Mouse (Mus musculus): ENCODE data around the gene Nkx1-2. TPM values are rescaled to one million over a fixed set of nuclear protein-coding genes. Genes with fewer than 3 reads are reported as not detected.
A peak's percentile ranks its signal among the peaks of the same experiment; 100 is the strongest.

Nkx1-2 gene
- total and polyA plus RNA-seq, 2 experiments from 2014 or later: 0.08 TPM; not detected in 1

GRCm38 (mm10) chr7:132605689-132606088 lies 6.3 kb upstream of the Nkx1-2 start:
- H3K9me3 ChIP-seq (ENCODE audit: low read length): no peaks in the 10 kb centered on the region
- no peaks in the 10 kb centered on the region for H3K36me3 ChIP-seq (ENCODE audit: insufficient read depth, low read length)
- H3K4me2 ChIP-seq (ENCODE audit: low read depth, low read length): no peak overlapping the region
- H3K4me3 ChIP-seq (ENCODE audit: low read length): no peak overlapping the region
- no peak overlapping the region for H3K27ac ChIP-seq
- ATAC-seq (no peak), DNase-seq (ENCODE audit: low spot score) (no peak)
- H3K4me1 ChIP-seq (ENCODE audit: insufficient read depth, low read length): no peaks in the 10 kb centered on the region
- H3K27me3 ChIP-seq (ENCODE audit: insufficient read depth, low read length): peaks cover 12% of the 10 kb centered on the region; the same call in 1 of the 2 replicates
- H3K9ac ChIP-seq (replicated peaks; ENCODE audit: low read length): no peak overlapping the region
- TF ChIP-seq CTCF (IDR thresholded peaks at IDR 0.05; ENCODE audit: low read depth): no peak
- WGBS: 57% methylated on average over 5 of the region's 5 CpGs

DNA sequence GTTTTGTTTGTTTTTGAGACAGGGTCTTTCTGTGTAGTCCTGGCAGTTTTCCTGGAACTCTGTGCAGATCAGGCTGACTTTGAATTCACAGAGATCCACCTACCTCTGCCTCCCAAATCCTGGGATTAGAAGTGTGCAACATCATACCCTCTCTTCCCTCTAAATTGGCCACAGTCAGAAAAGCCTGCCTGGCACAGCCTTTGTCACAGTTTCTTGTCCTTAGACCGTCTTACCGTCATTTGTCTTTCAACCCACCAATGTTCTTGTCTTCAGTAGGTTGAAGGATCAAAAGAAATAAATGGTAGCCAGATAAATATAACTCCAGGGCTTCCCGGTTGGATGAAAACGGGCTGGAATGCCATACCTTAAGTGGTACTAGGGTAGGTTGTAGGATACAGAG lies 5.3 kb upstream of the Nkx1-2 start:
- H3K27ac ChIP-seq: no peak overlapping the region
- 0 out of 2 replicates have a peak, but pooled peaks cover 4% of the 10 kb centered on the region for H3K4me1 ChIP-seq (ENCODE audit: insufficient read depth, low read length)
- DNase-seq (ENCODE audit: low spot score) (no peak), ATAC-seq (no peak)
- H3K27me3 ChIP-seq (ENCODE audit: insufficient read depth, low read length): peaks cover 18% of the 10 kb centered on the region; the same call in 1 of the 2 replicates
- H3K4me2 ChIP-seq (ENCODE audit: low read depth, low read length): no peak overlapping the region
- 73% methylated on average over 4 of the region's 4 CpGs for WGBS
- no peak for TF ChIP-seq CTCF (IDR thresholded peaks at IDR 0.05; ENCODE audit: low read depth)
- no peak overlapping the region for H3K9ac ChIP-seq (replicated peaks; ENCODE audit: low read length)
- no peaks in the 10 kb centered on the region for H3K9me3 ChIP-seq (ENCODE audit: low read length)
- no peak overlapping the region for H3K4me3 ChIP-seq (ENCODE audit: low read length)
- H3K36me3 ChIP-seq (ENCODE audit: insufficient read depth, low read length): no peaks in the 10 kb centered on the region

DNA sequence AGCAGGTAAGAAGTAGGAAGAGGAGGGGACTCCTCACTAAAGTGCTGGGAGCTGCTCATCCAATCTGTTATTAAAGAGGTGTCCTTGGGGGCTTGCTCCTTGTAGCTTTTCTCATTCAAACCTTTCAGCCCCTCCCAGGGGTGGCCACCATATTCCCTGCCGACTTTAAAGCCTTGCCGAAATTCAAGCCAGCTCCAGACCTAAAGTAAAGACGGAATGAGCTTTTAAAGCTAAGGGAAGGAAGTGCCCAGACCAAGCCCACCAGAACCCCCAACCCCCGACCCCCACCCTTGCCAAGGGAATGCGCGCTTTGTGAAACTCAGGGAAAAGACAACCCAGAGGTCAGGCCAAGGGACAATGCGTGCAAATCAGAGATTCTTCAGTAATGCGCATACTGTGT lies 1.5 kb upstream of the Nkx1-2 start:
- H3K27ac ChIP-seq: no peak overlapping the region
- H3K9ac ChIP-seq (replicated peaks; ENCODE audit: low read length): no peak overlapping the region
- H3K4me3 ChIP-seq (ENCODE audit: low read length): no peak overlapping the region
- no peak for DNase-seq (ENCODE audit: low spot score)
- H3K4me1 ChIP-seq (ENCODE audit: insufficient read depth, low read length): peaks cover 17% of the 10 kb centered on the region; the same call in 1 of the 2 replicates
- no peak for ATAC-seq
- peaks cover 53% of the 10 kb centered on the region for H3K27me3 ChIP-seq (ENCODE audit: insufficient read depth, low read length)
- no peak for TF ChIP-seq CTCF (IDR thresholded peaks at IDR 0.05; ENCODE audit: low read depth)
- no peaks in the 10 kb centered on the region for H3K9me3 ChIP-seq (ENCODE audit: low read length)
- H3K4me2 ChIP-seq (ENCODE audit: low read depth, low read length): no peak overlapping the region
- no peaks in the 10 kb centered on the region for H3K36me3 ChIP-seq (ENCODE audit: insufficient read depth, low read length)
- WGBS: 17% methylated on average over 8 of the region's 8 CpGs

DNA sequence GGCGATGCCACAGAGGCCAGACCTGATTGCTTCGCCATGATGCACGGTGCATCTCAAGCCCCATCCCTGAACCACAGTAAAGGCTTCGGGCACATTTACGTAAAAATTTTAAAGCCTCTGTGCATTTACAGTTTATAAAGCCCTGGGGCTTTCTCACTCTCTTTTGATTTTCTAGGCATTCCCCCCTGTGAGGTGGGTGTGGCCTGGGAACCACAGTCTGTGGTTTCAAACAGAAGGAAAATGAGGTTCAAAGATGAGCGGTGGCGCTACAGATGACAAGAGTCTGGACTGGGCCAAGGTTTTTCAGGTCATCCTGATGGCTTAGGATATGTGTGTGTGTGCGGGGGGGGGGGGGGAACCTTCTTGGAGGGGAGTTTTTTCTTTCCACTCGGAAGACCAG lies 589 bp upstream of the Nkx1-2 start:
- DNase-seq (ENCODE audit: low spot score): no peak

GRCm38 (mm10) chr7:132597251-132598041 lies 2.0 kb downstream of the Nkx1-2 start:
- Histone ChIP-seq H3K9me3 (ENCODE audit: low read length) (no peaks in the 10 kb centered on the region), H3K4me3 (ENCODE audit: low read length) (peak overlapping the region; percentile 48), H3K36me3 (ENCODE audit: insufficient read depth, low read length) (no peaks in the 10 kb centered on the region), H3K9ac (replicated peaks; ENCODE audit: low read length) (peak overlapping the region; percentile 23), H3K4me2 (ENCODE audit: low read depth, low read length) (peak overlapping the region; percentile 88), H3K27me3 (ENCODE audit: insufficient read depth, low read length) (peaks cover 53% of the 10 kb centered on the region), H3K4me1 (ENCODE audit: insufficient read depth, low read length) (peaks cover 17% of the 10 kb centered on the region; the same call in 1 of the 2 replicates), H3K27ac (no peak overlapping the region)
- DNase-seq (ENCODE audit: low spot score) (peak; percentile 42), ATAC-seq (peak; percentile 45; the same call in 1 of the 2 replicates)
- whole genome bisulfite sequencing: under 1% methylated on average over 52 of the region's 60 CpGs
- TF ChIP-seq CTCF (IDR thresholded peaks at IDR 0.05; ENCODE audit: low read depth): no peak

More for the DNA sequence above, 589 bp upstream of the Nkx1-2 start:
- no peak overlapping the region for H3K27ac ChIP-seq
- peak overlapping the region; percentile 37 for H3K4me3 ChIP-seq (ENCODE audit: low read length)
- no peaks in the 10 kb centered on the region for H3K36me3 ChIP-seq (ENCODE audit: insufficient read depth, low read length)
- no peaks in the 10 kb centered on the region for H3K9me3 ChIP-seq (ENCODE audit: low read length)
- no peak for ATAC-seq
- peaks cover 53% of the 10 kb centered on the region for H3K27me3 ChIP-seq (ENCODE audit: insufficient read depth, low read length)
- WGBS: 4% methylated on average over 9 of the region's 9 CpGs
- 0 out of 2 replicates have a peak overlapping the region, but pooled peaks have one; percentile 24 for H3K9ac ChIP-seq (replicated peaks; ENCODE audit: low read length)
- peak overlapping the region; percentile 67 for H3K4me2 ChIP-seq (ENCODE audit: low read depth, low read length)
- TF ChIP-seq CTCF (IDR thresholded peaks at IDR 0.05; ENCODE audit: low read depth): no peak
- peaks cover 17% of the 10 kb centered on the region; the same call in 1 of the 2 replicates for H3K4me1 ChIP-seq (ENCODE audit: insufficient read depth, low read length)

DNA sequence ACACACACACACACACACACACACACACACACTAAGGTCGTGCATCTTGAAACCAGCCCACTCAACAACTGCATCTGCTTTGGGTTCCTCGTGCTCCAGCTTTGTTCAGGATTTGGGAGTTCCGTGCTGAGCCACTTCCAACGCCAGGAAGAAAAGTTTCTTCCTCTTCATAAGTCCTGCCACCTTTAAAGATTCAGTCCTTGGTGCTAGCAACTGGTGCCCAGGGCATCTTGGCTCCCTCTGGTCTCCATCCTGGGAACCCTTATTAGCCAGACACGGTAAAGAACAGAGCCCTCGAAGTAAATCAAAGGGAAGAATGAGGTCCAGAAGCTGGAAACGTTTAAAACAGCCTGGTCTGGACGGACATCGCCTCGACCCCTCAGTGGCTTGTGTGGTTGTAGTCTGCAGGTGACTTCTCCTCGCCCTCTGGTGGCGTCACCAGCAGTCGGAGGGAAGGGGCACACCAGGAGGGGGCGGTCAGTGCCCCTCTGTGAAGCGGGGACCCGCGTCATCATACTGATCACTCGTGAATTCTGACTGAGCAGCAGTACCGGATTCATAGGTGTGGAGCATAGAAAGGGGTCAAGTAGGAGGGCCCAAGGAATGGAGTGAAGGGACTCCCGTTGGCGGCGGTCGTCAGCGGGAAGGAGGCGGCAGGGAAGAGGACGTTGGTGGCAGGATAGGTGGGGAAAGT lies 2.7 kb downstream of the Nkx1-2 start:
- peak; percentile 53; the same call in 1 of the 2 replicates for ATAC-seq
- no peak for DNase-seq (ENCODE audit: low spot score)
- H3K4me2 ChIP-seq (ENCODE audit: low read depth, low read length): peak overlapping the region; percentile 88
- H3K9me3 ChIP-seq (ENCODE audit: low read length): no peaks in the 10 kb centered on the region
- 11% methylated on average over 26 of the region's 26 CpGs for whole genome bisulfite sequencing
- TF ChIP-seq CTCF (IDR thresholded peaks at IDR 0.05; ENCODE audit: low read depth): peak; percentile 49
- no peaks in the 10 kb centered on the region for H3K36me3 ChIP-seq (ENCODE audit: insufficient read depth, low read length)
- H3K27me3 ChIP-seq (ENCODE audit: insufficient read depth, low read length): peaks cover 48% of the 10 kb centered on the region
- H3K27ac ChIP-seq: no peak overlapping the region
- peaks cover 17% of the 10 kb centered on the region; the same call in 1 of the 2 replicates for H3K4me1 ChIP-seq (ENCODE audit: insufficient read depth, low read length)
- peak overlapping the region; percentile 23; the same call in 1 of the 2 replicates for H3K9ac ChIP-seq (replicated peaks; ENCODE audit: low read length)
- H3K4me3 ChIP-seq (ENCODE audit: low read length): peak overlapping the region; percentile 48

Data from hindbrain, postnatal 0 days (tissue).